Mouse (Mus musculus) ES-E14 (cell line): Measurements from ENCODE around the gene Nfe2l1.

ENCODE experiments used
- CHD2 ChIP-seq: IDR thresholded peaks from 2 replicates; pipeline ENCODE4 v1.6.1; 2014; ENCODE audit warnings: mild to moderate bottlenecking, low read depth, low read length, inconsistent platforms
- MAFK ChIP-seq: IDR thresholded peaks from 2 replicates; pipeline ENCODE4 v1.6.1; 2014; ENCODE audit warnings: mild to moderate bottlenecking, low read depth, low read length, inconsistent platforms; ENCODE audit not compliant: insufficient read depth
- ZC3H11A ChIP-seq: IDR thresholded peaks from 2 replicates; pipeline ENCODE4 v1.6.1; 2012; ENCODE audit warnings: low read depth, mild to moderate bottlenecking, inconsistent platforms, low read length, borderline replicate concordance
- ZNF384 ChIP-seq: IDR thresholded peaks from 2 replicates; pipeline ENCODE4 v1.6.1; 2012; ENCODE audit warnings: low read depth, low read length, inconsistent platforms

GRCm38 (mm10) chr11:96816979-96817378, 12.8 kb downstream of the Nfe2l1 start:
- no peak for TF ChIP-seq ZC3H11A
- no peak for TF ChIP-seq CHD2
- TF ChIP-seq MAFK: no peak
- TF ChIP-seq ZNF384: no peak
